Mouse (Mus musculus) olfactory bulb, adult 2 months (tissue): Measurements from ENCODE around the gene Gm6525.

ENCODE experiments used
- CTCF ChIP-seq: fragments of 200-500 bp; IDR thresholded peaks from 2 replicates; pipeline ENCODE4 v1.5.1; 2012; ENCODE audit warnings: low read depth, mild to moderate bottlenecking, low read length, moderate library complexity; ENCODE audit not compliant: insufficient read depth
- POLR2A ChIP-seq: fragments of 200-500 bp; IDR thresholded peaks from 2 replicates; pipeline ENCODE4 v1.6.1; 2012; ENCODE audit warnings: mild to moderate bottlenecking, low read depth, low read length, moderate library complexity; ENCODE audit not compliant: insufficient read depth

DNA sequence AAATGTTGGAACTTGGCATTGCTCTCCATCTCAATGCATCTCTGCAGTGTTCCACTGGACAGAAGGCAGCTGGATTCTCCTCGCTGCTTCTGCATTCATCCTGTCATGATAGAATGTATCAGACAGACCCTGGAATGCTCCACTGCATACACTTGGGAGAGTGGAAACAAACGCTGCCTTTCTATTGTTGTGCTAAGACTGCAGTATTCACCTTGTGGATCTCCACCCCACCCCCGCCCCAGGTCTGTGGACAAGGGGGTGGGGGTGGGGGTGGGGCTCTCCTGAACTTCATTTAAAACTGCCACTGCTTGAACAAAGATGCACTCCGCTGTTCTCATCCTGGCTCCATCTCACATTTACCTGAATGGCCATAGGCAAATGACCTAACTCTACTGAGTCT, 20.0 kb downstream of the Gm6525 start:
- TF ChIP-seq POLR2A (no peak), CTCF (no peak)
